Mouse (Mus musculus): Measurements from ENCODE around the gene Cse1l.

Cse1l gene

GRCm38 (mm10) chr2:166905711-166906522 lies at the start of gene Cse1l:
TSS of gene Cse1l (plus strand) at chr2:166906040.
- peak; percentile 92 for DNase-seq (ENCODE audit: low read depth, low spot score)

GRCm38 (mm10) chr2:166856366-166856765 lies 49.5 kb upstream of the Cse1l start:
- no peak for DNase-seq (ENCODE audit: low read depth, low spot score)

- no peak for DNase-seq (ENCODE audit: low read depth, low spot score)
Observed at GRCm38 (mm10) chr2:166857118-166857517, 48.7 kb upstream of the Cse1l start.

GRCm38 (mm10) chr2:166859214-166859613 lies 46.6 kb upstream of the Cse1l start:
- DNase-seq (ENCODE audit: low read depth, low spot score) = no peak

GRCm38 (mm10) chr2:166862505-166862904 lies 43.3 kb upstream of the Cse1l start:
- DNase-seq (ENCODE audit: low read depth, low spot score) = no peak

GRCm38 (mm10) chr2:166865476-166865875 lies 40.4 kb upstream of the Cse1l start:
- DNase-seq (ENCODE audit: low read depth, low spot score) = no peak

- no peak for DNase-seq (ENCODE audit: low read depth, low spot score)
Observed at GRCm38 (mm10) chr2:166870271-166870865, 35.5 kb upstream of the Cse1l start.

- no peak for DNase-seq (ENCODE audit: low read depth, low spot score)
Observed at GRCm38 (mm10) chr2:166870899-166871298, 34.9 kb upstream of the Cse1l start.

GRCm38 (mm10) chr2:166874675-166875280 lies 31.1 kb upstream of the Cse1l start:
- DNase-seq (ENCODE audit: low read depth, low spot score) = no peak

GRCm38 (mm10) chr2:166875561-166875960 lies 30.3 kb upstream of the Cse1l start:
- no peak for DNase-seq (ENCODE audit: low read depth, low spot score)

- no peak for DNase-seq (ENCODE audit: low read depth, low spot score)
Observed at GRCm38 (mm10) chr2:166876331-166876730, 29.5 kb upstream of the Cse1l start.

- no peak for DNase-seq (ENCODE audit: low read depth, low spot score)
Observed at GRCm38 (mm10) chr2:166885066-166885465, 20.8 kb upstream of the Cse1l start.

- DNase-seq (ENCODE audit: low read depth, low spot score) = no peak
Observed at GRCm38 (mm10) chr2:166885619-166886018, 20.2 kb upstream of the Cse1l start.

GRCm38 (mm10) chr2:166886231-166886630 lies 19.6 kb upstream of the Cse1l start:
- no peak for DNase-seq (ENCODE audit: low read depth, low spot score)

GRCm38 (mm10) chr2:166887816-166888215 lies 18.0 kb upstream of the Cse1l start:
- DNase-seq (ENCODE audit: low read depth, low spot score) = no peak

GRCm38 (mm10) chr2:166891366-166891880 lies 14.4 kb upstream of the Cse1l start:
- no peak for DNase-seq (ENCODE audit: low read depth, low spot score)

- no peak for DNase-seq (ENCODE audit: low read depth, low spot score)
Observed at GRCm38 (mm10) chr2:166892158-166892680, 13.6 kb upstream of the Cse1l start.

- no peak for DNase-seq (ENCODE audit: low read depth, low spot score)
Observed at GRCm38 (mm10) chr2:166893036-166893435, 12.8 kb upstream of the Cse1l start.

- no peak for DNase-seq (ENCODE audit: low read depth, low spot score)
Observed at GRCm38 (mm10) chr2:166896368-166896767, 9.5 kb upstream of the Cse1l start.

- no peak for DNase-seq (ENCODE audit: low read depth, low spot score)
Observed at GRCm38 (mm10) chr2:166896974-166897373, 8.9 kb upstream of the Cse1l start.

GRCm38 (mm10) chr2:166899161-166899560 lies 6.7 kb upstream of the Cse1l start:
- no peak for DNase-seq (ENCODE audit: low read depth, low spot score)

GRCm38 (mm10) chr2:166899746-166900145 lies 6.1 kb upstream of the Cse1l start:
- DNase-seq (ENCODE audit: low read depth, low spot score) = no peak
